Mouse (Mus musculus) thymus, postnatal 25 days (tissue): ENCODE measurements at regions not wholly inside any gene's neighbourhood (a gene's known extent, or its start where the extent isn't known, plus 50 kb on each side); places are given as distances from the start of the nearest gene placed in this dataset.

Source experiments
- DNase-seq: peaks from one replicate; pipeline ENCODE4 v3.0.0; 2022

- DNase-seq, result no peak
Measured at GRCm38 (mm10) chr6:148719062-148719461, 112.2 kb downstream of the Ipo8 start.

GRCm38 (mm10) chr6:148710406-148710805 is 120.9 kb downstream of the Ipo8 start:
- no peak for DNase-seq

GRCm38 (mm10) chr6:148708389-148708788 is 122.9 kb downstream of the Ipo8 start:
- DNase-seq, result no peak

- peak; percentile 48 for DNase-seq
Measured at GRCm38 (mm10) chr6:148705711-148706110, 125.6 kb downstream of the Ipo8 start.

- no peak for DNase-seq
Measured at GRCm38 (mm10) chr6:148693329-148693728, 137.9 kb downstream of the Ipo8 start.

- peak; percentile 43 for DNase-seq
Measured at GRCm38 (mm10) chr6:148687770-148688169, 143.5 kb downstream of the Ipo8 start.

GRCm38 (mm10) chr6:148660152-148660551 is 171.1 kb downstream of the Ipo8 start:
- no peak for DNase-seq

- no peak for DNase-seq
Measured at GRCm38 (mm10) chr6:148653216-148653615, 178.1 kb downstream of the Ipo8 start.

GRCm38 (mm10) chr6:148652434-148652833 is 178.8 kb downstream of the Ipo8 start:
- no peak for DNase-seq

GRCm38 (mm10) chr6:148647423-148648390 is 183.6 kb downstream of the Ipo8 start:
- DNase-seq, result no peak

- no peak for DNase-seq
Measured at GRCm38 (mm10) chr6:148640595-148640994, 190.7 kb downstream of the Ipo8 start.

- DNase-seq, result no peak
Measured at GRCm38 (mm10) chr6:148634148-148634547, 190.0 kb upstream of the Tmtc1 start.

- no peak for DNase-seq
Measured at GRCm38 (mm10) chr6:148627090-148627605, 183.0 kb upstream of the Tmtc1 start.

- no peak for DNase-seq
Measured at GRCm38 (mm10) chr6:148623119-148623770, 179.1 kb upstream of the Tmtc1 start.

GRCm38 (mm10) chr6:148620034-148620433 is 175.8 kb upstream of the Tmtc1 start:
- DNase-seq, result no peak

- DNase-seq, result no peak
Measured at GRCm38 (mm10) chr6:148615931-148616330, 171.7 kb upstream of the Tmtc1 start.

- DNase-seq, result no peak
Measured at GRCm38 (mm10) chr6:148615442-148615841, 171.3 kb upstream of the Tmtc1 start.

- DNase-seq, result no peak
Measured at GRCm38 (mm10) chr6:148608881-148609280, 164.7 kb upstream of the Tmtc1 start.

GRCm38 (mm10) chr6:148605226-148605625 is 161.0 kb upstream of the Tmtc1 start:
- peak; percentile 17 for DNase-seq

- DNase-seq, result no peak
Measured at GRCm38 (mm10) chr6:148604790-148605189, 160.6 kb upstream of the Tmtc1 start.

- DNase-seq, result no peak
Measured at GRCm38 (mm10) chr6:148603878-148604277, 159.7 kb upstream of the Tmtc1 start.

- DNase-seq, result no peak
Measured at GRCm38 (mm10) chr6:148603460-148603859, 159.3 kb upstream of the Tmtc1 start.

GRCm38 (mm10) chr6:148602894-148603293 is 158.7 kb upstream of the Tmtc1 start:
- DNase-seq, result no peak

- DNase-seq, result no peak
Measured at GRCm38 (mm10) chr6:148600934-148601333, 156.7 kb upstream of the Tmtc1 start.
